Mouse (Mus musculus): Measurements from ENCODE around the gene Cyp2d10.
A peak's percentile ranks its signal among the peaks of the same experiment; 100 is the strongest.
"Not testable (repeated sequence)": the region's sequence is repeated elsewhere in the genome, so short reads cannot be mapped to it uniquely, and the experiment has no call there.

Gene Cyp2d10

DNA sequence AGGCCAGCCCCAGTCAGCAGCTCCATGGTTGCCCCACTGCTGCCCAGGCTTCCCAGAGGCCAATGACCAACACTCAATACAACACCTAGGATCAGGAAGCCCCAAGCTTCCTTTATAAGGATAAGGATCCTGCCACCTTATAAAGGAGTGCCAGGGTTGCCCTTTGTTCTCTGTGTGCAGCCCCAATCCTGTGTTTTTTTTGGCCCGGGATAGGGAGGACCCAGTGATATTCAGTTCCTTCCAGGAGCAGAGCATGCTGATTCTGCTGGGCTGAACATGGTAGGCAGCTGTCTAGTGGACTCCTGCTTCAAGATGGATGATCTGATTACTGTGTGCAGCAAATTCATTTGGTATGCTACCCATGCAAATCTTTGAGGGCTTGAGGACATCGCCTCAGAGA, 13.1 kb downstream of the Cyp2d10 start, which contains the start of gene Cyp2d11:
TSS of gene Cyp2d11 (minus strand) at position 101 of the 400 bp plus-strand sequence.
- DNase-seq: not testable (repeated sequence)

DNA sequence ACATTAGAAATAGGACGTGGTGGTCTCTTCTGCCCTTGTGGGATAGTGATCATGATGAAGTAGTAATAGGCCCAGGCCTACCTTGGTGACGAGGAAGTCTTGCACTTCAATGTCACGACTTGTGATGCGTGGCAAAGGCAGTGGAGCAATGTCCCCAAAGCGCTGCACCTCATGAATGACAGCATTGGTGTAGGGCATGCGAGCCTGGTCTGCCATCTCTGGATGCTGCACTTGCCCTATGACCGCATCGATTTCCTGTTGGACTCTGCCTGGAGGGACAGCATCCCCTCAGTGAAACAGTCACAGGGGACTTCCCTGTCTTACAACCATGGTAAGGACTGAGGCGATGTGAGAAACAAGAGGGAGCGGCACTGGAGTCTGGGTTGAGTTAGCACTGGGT, 17.1 kb downstream of the Cyp2d10 start:
- not testable (repeated sequence) for DNase-seq

GRCm38 (mm10) chr15:82385729-82386128, 21.3 kb downstream of the Cyp2d10 start:
- DNase-seq: no peak

- no peak for DNase-seq
Measured at GRCm38 (mm10) chr15:82382441-82382840, 24.6 kb downstream of the Cyp2d10 start.

DNA sequence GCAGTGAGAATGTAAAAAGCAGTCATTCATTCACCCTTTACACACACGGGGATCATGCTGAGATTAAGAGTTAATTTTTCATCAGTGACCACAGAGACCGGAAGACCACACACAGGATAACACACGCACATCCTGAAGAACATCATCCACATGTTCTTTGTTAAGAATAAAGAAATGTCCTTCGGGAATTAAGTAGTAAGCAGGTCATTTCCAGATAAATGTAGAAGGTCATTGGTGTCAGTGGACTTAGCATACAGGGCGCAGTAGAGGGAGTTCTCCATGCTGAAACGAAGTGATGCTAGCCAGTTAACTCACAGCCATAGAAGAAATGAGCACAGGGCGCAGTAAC, 26.3 kb downstream of the Cyp2d10 start:
- DNase-seq: no peak

DNA sequence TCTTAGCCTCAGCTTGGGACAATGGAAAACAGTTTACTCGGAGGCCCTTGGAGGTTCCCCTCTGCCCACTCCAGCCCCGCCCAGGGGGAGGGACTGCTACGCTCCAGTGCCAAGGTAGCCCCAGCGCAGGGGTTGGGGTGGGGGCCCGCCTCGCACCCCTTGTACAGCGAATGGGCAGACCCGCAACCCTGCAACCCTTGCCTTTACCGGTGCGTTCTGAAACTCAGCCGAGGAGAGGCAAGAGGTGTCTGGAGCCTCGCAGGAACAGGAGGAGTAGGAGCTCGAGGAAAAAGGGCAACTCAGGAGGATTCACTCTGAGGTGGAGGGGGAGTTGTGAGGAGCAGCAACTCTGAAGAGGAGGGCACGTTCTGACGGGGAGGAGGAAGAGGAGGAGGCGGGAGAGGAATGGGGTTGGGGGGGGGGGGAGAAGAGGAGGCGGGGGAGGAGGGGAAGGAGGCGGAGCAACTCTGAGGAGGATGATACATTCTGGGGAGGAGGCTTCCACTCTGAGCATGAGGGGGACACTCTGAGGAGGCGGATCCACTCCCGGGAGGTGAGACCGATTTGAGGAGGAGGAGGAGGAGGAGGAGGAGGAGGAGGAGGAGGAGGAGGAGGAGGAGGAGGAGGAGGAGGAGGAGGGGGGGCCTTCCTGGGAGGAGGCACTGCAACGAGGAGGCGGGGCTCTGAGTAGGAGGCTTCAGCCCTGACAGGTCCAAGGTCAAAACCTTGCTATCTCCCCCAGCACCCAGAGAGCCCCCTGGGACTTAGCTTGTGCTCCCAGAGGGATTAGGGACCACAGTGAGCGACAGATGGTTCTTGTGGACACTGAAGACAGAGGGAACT, 26.9 kb downstream of the Cyp2d10 start, which contains the start of gene Cyp2d22:
TSS of gene Cyp2d22 (minus strand) at position 390 of the 843 bp plus-strand sequence.
- DNase-seq: peak; percentile 79

- no peak for DNase-seq
Measured at GRCm38 (mm10) chr15:82379511-82379870, 27.5 kb downstream of the Cyp2d10 start.

GRCm38 (mm10) chr15:82378261-82379180, 28.5 kb downstream of the Cyp2d10 start:
- no peak for DNase-seq

DNA sequence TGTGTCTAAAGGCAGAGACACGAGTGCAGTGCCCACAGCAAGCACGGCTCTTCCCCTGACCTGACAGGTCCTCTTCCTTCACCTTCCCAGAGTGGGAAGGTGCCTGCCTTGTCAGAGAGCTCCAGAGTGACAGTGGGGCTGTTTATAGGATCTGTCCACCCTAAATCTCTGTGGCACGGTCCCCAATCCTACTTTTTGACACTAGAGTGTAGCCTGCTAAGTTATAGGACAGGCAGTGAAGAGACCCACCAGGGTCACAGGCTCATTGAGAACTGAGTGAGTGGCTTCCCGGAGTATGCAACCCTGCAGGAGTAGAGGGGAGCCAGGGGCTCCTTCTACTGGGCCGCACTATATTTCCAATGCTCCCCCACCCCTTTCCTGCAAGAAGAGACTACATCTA, 29.3 kb downstream of the Cyp2d10 start:
- DNase-seq: no peak

DNA sequence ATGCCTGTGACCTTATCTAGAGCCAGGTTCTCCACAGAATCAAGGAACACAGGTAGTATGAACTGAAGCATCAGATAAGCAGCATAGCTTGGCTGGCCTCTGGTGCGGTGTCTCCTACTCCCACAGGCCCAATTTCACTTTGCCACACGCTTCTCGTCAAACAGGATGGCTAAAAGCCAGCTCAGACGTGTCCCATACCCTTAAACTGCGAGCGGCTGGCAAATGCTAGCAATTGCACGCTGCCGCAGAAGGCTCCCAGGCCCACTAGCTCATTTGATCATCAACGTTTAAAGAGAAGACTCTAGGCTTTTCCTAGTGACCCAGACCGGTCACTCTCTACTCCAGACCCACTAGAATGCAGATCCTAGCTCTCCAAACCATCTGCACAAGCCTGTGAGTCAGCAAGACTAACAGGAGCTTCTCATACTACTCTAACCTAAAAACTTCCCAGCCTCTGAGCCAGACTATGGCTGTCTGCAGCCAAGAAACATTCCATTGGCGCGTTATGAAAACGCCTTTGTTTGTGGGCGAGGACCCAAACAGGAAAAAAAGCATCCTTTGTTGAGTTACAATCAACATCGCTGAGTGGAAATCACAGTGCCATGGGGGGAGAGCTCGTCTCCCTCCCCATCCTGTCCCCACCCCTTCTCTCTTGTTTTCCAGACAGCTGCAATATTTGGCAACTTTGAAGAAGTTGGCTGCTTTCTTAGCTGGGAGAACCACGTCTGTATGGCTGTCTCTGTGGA, 30.4 kb downstream of the Cyp2d10 start:
- DNase-seq: peak; percentile 51

GRCm38 (mm10) chr15:82375855-82376254, 31.1 kb downstream of the Cyp2d10 start:
- no peak for DNase-seq

DNA sequence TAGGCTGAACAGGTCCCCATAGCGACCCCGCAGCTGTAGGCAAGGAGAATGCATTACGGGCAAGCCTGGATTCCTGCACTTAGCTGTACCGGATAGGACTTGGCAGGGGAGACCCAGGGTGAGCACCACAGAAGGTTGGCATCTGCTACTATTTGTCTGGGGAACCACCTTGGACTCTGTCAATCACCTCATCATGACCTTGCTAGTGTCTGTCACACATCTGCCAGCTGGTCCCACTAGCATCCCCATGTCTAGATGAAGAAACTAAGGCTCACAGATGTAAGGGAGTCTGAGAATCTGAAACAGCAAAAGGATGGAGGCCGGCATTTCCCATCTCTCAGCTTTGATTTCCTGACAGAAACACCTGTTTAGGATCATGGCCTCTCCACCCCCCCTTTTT, 32.6 kb downstream of the Cyp2d10 start:
- no peak for DNase-seq

DNA sequence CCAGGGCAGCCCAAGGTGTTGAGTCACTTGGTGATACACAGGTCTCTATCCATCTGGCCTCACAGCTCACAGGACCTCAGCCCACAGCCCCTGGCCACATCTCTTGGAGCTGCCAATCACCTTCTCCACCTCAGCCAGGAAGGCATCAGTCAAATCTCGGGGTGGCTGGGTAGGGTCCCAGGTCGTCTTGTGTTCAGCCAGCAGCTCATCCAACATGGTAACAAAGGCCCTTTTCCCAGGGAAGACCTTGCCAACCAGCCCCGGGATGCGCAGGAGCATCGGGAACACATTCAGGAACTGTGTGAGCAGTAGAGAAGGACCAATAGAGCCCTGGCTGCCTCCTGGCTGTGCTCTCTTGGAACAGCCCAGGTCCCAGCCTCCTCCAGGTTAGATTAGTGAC, 34.0 kb downstream of the Cyp2d10 start:
- DNase-seq: no peak

- DNase-seq: no peak
Measured at GRCm38 (mm10) chr15:82372446-82372845, 34.5 kb downstream of the Cyp2d10 start.

DNA sequence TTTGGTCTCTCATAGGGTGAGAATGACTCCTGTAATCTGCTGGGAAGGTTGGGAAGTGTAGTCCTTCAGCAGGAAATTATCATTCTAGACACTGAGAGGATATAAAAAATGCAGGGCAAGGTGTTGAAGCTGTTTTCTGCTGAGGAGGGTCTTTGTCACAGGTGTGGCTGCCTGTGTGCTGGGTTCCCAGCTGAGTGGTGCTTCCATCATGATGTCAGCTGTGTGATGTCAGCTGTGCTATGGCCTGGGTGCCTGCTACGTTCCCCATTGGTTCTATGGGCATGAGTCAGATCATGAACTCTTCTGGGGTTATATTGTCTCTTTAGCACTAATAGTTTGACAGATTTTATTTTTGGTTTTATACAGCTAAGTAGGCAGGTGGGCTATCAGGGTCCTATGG, 38.1 kb downstream of the Cyp2d10 start:
- DNase-seq: no peak

GRCm38 (mm10) chr15:82368146-82368545, 38.8 kb downstream of the Cyp2d10 start:
- no peak for DNase-seq

- not testable (repeated sequence) for DNase-seq
Measured at GRCm38 (mm10) chr15:82364561-82364960, 42.4 kb downstream of the Cyp2d10 start.

- DNase-seq: not testable (repeated sequence)
Measured at GRCm38 (mm10) chr15:82363801-82364200, 43.2 kb downstream of the Cyp2d10 start.

- no peak for DNase-seq
Measured at GRCm38 (mm10) chr15:82362234-82362633, 44.8 kb downstream of the Cyp2d10 start.

DNA sequence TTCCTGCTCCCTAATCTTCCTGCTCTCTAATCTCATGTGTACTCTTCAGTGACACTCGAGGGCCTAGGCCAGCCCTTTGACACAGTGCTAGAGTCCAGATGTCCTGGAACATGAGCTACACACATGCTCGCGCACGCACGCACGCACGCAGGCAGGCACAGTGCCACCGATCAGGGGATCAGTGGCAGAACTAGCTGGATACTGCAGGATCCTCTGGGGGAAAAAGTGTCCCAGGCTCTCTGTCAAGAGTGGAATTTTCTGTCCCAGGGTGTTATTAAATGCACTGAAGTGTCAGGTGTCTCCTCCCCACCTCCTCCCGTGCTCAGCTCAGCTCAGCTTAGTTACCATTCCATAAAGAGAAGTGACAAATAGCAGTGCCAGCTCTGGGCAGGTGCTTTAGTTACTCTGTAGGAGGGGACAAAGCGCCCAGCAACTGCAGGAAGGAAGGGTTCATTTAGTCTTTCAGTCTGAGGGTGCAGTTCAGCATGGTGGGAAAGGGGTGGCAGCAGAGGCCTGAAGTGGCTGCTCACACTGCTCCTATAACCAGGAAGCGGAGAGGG, 45.5 kb downstream of the Cyp2d10 start:
- DNase-seq: no peak

DNA sequence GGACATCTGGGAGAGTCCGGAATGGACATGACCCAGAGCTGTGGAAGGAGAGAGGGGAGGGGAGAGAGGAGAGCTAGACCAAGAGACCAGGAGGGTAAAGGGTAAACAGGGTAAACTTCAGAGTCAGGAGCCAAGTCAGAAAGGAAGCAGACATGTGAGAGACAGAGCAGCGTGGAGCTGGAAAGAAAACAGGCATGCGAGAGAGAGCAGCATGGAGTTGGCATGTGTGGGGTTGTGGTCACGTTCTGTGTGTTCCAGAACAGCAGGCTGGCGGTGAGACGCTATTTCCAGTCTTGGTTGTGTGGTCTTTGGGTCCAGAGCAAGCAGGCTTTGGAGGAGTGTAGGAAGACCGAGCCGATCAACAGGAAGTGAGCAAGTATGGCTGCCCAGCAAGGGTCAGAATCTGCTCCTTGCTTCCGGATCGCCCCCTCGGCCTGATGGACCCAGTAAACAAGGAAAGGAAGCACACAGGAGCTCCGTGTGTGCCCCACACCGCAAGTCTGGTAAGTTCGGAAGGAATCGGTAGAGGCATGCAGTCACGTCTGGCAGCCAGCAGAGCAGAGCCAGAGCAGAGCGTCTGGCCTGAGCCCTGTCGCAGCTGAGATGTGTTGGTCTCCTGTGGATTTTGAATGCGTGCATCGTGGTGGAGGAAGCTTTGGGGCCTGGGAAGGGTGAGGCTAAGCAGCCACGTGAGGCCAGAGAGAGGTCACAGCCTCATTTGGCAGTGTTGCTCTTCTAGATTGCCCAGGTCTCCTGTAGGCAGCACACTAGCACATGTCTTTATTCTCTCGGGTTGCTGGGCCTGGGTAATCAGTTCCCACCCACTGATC, 48.3 kb downstream of the Cyp2d10 start:
- peak; percentile 2 for DNase-seq

Data from cerebellum, adult 9-11 months (tissue).